Mouse (Mus musculus) liver, postnatal 0 days (tissue): ENCODE results near the gene Zfp607b.

Source experiments
- CTCF ChIP-seq: sonication (generic); IDR thresholded peaks from 2 replicates; pipeline ENCODE4 v1.5.1; 2016; ENCODE audit warnings: antibody characterized with exemption, low read depth
- EP300 ChIP-seq: IDR thresholded peaks from 2 replicates; pipeline ENCODE4 v1.6.1; 2016; ENCODE audit warnings: antibody characterized with exemption, low read depth, mild to moderate bottlenecking

DNA sequence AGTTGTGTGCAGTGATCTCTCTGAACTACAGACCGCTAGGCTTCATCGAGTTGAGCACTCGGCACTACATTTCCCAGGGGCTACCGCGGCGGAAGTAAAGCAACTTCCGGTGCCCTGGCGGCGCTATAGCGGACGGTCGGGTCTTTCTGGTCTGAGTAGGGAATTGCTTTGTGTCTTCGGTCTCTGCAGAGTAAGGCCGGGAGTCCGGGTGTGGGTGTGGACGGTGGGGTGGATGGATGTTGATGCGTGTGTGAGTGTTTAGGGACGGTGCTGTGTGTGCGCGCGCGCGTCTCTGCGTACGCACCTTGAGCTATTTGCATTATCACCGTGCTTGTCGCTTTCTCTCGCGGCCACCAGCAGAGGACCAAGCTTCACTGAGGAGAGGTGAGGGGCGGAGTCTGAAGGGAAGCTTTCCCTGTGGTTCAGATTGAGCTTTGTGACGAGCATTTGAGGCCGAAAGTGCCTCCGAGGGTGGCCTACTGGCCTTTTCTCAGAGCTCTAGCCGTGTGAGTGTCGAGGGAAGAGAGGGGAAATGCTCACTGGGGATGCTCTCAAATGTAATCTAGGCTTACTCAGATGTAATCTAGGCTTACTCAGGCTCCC is 42.2 kb downstream of the Zfp607b start, which contains the start of gene Zfp60:
- TF ChIP-seq CTCF (peak; percentile 57), EP300 (no peak)
